Mouse (Mus musculus): ENCODE measurements around the gene Hist2h4. TPM values are rescaled to one million over a fixed set of nuclear protein-coding genes. Genes with fewer than 3 reads are reported as not detected.
"Not testable (repeated sequence)": the region's sequence is repeated elsewhere in the genome, so short reads cannot be mapped to it uniquely, and the experiment has no call there.

Gene Hist2h4
- polyA plus RNA-seq, 1 experiment from 2014 or later = 5.0 TPM

DNA sequence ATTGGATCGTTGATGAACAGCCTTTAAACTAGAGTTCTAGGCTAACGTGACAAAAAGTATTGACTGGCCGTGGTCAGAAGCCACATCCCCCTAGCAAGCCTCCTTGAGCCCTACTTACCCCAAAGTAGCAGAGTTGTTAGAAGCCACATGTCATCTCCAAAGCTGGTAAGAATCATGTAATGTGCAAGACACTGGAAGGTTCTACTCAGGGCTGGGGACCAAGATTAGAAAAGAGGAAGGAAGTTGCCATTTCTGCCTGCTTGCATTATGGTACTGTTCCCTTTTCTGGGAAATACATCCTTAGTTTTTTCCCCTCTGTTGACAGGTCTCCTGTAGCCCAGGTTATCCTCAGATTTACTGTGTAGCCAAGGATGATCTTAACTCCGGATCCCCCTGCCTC is 30.7 kb upstream of the Hist2h4 start, which contains the start of gene Fcgr1:
Fcgr1 (minus strand) TSS at position 183 of the 400 bp plus-strand sequence.
- 58% methylated on average over 4 of the region's 4 CpGs for WGBS
- peak within 1 kb of the TSS; percentile 10; the same call in 1 of the 2 replicates for H3K4me2 ChIP-seq
- no peaks in the 10 kb centered on the region for H3K4me1 ChIP-seq (replicated peaks; ENCODE audit: control insufficient read depth, insufficient read depth, low read length)
- no peaks in the 10 kb centered on the region for H3K9me3 ChIP-seq (ENCODE audit: control insufficient read depth, low read length)
- no peaks in the 10 kb centered on the region for H3K36me3 ChIP-seq (ENCODE audit: control insufficient read depth, insufficient read depth, low read length)
- ATAC-seq (replicated peaks; ENCODE audit: low FRiP score) (no peak), DNase-seq (ENCODE audit: low spot score) (no peak)
- H3K9ac ChIP-seq (ENCODE audit: low read depth, low read length) = no peak within 1 kb of the TSS
- H3K4me3 ChIP-seq (ENCODE audit: low read depth, low read length) = no peak within 1 kb of the TSS
- H3K27me3 ChIP-seq (replicated peaks; ENCODE audit: control insufficient read depth, insufficient read depth, low read length) = no peaks in the 10 kb centered on the region
- no peak within 1 kb of the TSS for H3K27ac ChIP-seq (ENCODE audit: low read depth, low read length)

DNA sequence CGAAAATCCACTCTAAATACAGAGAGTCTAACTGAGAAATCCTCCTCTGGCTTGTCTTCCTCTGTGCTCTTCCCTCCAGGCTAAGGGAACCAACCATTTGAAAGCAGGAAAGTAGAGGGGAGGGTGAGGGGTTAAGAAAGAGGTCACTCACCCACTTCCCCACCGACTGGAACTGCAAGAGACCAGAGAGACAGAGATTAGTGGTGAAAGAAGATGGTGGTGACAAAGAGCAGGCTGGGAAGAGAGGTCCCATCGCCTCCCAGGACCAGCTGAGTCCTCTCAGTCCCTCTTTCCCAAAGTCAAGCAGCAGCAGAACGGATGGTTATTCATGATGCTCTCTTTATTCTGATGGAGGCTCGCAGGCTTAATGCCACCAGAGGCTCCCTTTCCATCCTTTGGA is 30.3 kb upstream of the Hist2h4 start:
- H3K4me2 ChIP-seq = peak overlapping the region; percentile 10; the same call in 1 of the 2 replicates
- H3K36me3 ChIP-seq (ENCODE audit: control insufficient read depth, insufficient read depth, low read length) = no peaks in the 10 kb centered on the region
- no peak overlapping the region for H3K9ac ChIP-seq (ENCODE audit: low read depth, low read length)
- H3K27ac ChIP-seq (ENCODE audit: low read depth, low read length) = no peak overlapping the region
- no peaks in the 10 kb centered on the region for H3K9me3 ChIP-seq (ENCODE audit: control insufficient read depth, low read length)
- H3K27me3 ChIP-seq (replicated peaks; ENCODE audit: control insufficient read depth, insufficient read depth, low read length) = no peaks in the 10 kb centered on the region
- no peak for DNase-seq (ENCODE audit: low spot score)
- 35% methylated on average over 5 of the region's 5 CpGs for WGBS
- ATAC-seq (replicated peaks; ENCODE audit: low FRiP score) = no peak
- no peaks in the 10 kb centered on the region for H3K4me1 ChIP-seq (replicated peaks; ENCODE audit: control insufficient read depth, insufficient read depth, low read length)
- no peak overlapping the region for H3K4me3 ChIP-seq (ENCODE audit: low read depth, low read length)

DNA sequence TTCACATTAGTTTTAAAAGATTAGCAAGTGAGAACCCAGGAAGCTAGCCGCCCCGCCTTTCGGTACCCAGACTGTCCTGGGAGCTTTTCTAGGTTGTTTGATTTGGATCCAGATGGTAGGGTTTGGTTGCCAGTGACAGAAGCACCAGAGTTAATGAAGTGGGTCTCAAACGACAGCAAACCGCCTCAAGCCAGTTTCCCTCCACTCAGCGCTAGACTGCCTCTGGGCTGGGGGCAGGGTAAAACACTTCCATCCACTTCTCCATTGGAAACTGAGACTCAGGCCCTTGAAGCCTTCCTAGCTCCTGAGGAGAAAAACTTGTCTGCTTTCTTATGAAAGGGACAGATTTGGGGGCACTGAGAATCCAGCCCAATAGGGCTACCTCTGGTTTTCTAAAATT is 29.5 kb upstream of the Hist2h4 start:
- DNase-seq (ENCODE audit: low spot score) = no peak
- no peaks in the 10 kb centered on the region for H3K27me3 ChIP-seq (replicated peaks; ENCODE audit: control insufficient read depth, insufficient read depth, low read length)
- no peak for ATAC-seq (replicated peaks; ENCODE audit: low FRiP score)
- H3K9me3 ChIP-seq (ENCODE audit: control insufficient read depth, low read length) = no peaks in the 10 kb centered on the region
- 63% methylated on average over 6 of the region's 6 CpGs for WGBS
- no peak overlapping the region for H3K4me2 ChIP-seq
- no peak overlapping the region for H3K27ac ChIP-seq (ENCODE audit: low read depth, low read length)
- no peak overlapping the region for H3K4me3 ChIP-seq (ENCODE audit: low read depth, low read length)
- H3K9ac ChIP-seq (ENCODE audit: low read depth, low read length) = no peak overlapping the region
- no peaks in the 10 kb centered on the region for H3K4me1 ChIP-seq (replicated peaks; ENCODE audit: control insufficient read depth, insufficient read depth, low read length)
- H3K36me3 ChIP-seq (ENCODE audit: control insufficient read depth, insufficient read depth, low read length) = no peaks in the 10 kb centered on the region

DNA sequence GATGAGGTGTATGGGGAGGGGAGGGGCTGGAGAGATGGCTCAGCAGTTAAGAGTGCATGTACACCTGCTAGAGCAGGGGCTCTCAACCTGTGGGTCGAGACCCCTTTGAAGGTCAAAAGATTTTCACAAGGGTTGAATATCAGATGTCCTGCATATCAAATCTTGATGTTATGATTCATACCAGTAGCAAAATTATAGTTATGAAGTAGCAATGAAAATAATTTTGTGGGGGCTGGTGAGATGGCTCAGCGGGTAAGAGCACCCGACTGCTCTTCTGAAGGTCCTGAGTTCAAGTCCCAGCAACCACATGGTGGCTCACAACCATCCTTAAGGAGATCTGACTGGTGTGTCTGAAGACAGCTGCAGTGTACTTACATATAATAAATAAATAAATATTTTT is 27.6 kb upstream of the Hist2h4 start:
- not testable (repeated sequence) for DNase-seq (ENCODE audit: low spot score); H3K9me3 ChIP-seq (ENCODE audit: control insufficient read depth, low read length); H3K4me1 ChIP-seq (replicated peaks; ENCODE audit: control insufficient read depth, insufficient read depth, low read length); H3K27me3 ChIP-seq (replicated peaks; ENCODE audit: control insufficient read depth, insufficient read depth, low read length); H3K36me3 ChIP-seq (ENCODE audit: control insufficient read depth, insufficient read depth, low read length); H3K4me3 ChIP-seq (ENCODE audit: low read depth, low read length); ATAC-seq (replicated peaks; ENCODE audit: low FRiP score); H3K4me2 ChIP-seq; H3K9ac ChIP-seq (ENCODE audit: low read depth, low read length); H3K27ac ChIP-seq (ENCODE audit: low read depth, low read length)
- 81% methylated on average over 3 of the region's 3 CpGs for WGBS

DNA sequence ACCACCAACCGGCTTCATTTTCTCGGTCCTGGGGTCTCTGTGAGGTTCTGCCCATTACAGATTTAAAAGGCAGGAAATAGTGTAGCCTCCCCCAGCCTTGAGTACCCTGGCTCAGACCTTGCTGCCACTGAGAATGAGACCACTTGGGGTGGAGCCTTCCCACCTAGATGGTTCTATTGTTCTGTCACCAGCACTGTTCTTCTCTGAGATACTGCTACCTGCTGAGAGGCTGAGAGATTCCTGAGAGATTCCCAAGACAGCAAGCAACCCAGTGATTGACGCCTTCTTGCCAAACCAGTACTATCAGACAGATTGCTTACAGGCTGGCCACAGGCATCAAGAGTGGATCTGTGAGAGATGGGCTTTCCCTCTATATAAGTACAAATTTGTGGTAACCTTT is 26.1 kb upstream of the Hist2h4 start:
- no peaks in the 10 kb centered on the region for H3K27me3 ChIP-seq (replicated peaks; ENCODE audit: control insufficient read depth, insufficient read depth, low read length)
- H3K4me1 ChIP-seq (replicated peaks; ENCODE audit: control insufficient read depth, insufficient read depth, low read length) = peaks cover under 1% of the 10 kb centered on the region; the same call in 1 of the 2 replicates
- no peak for ATAC-seq (replicated peaks; ENCODE audit: low FRiP score)
- WGBS = 59% methylated on average over 3 of the region's 3 CpGs
- no peak overlapping the region for H3K4me2 ChIP-seq
- no peak overlapping the region for H3K27ac ChIP-seq (ENCODE audit: low read depth, low read length)
- no peaks in the 10 kb centered on the region for H3K36me3 ChIP-seq (ENCODE audit: control insufficient read depth, insufficient read depth, low read length)
- no peak overlapping the region for H3K4me3 ChIP-seq (ENCODE audit: low read depth, low read length)
- no peaks in the 10 kb centered on the region for H3K9me3 ChIP-seq (ENCODE audit: control insufficient read depth, low read length)
- H3K9ac ChIP-seq (ENCODE audit: low read depth, low read length) = no peak overlapping the region
- DNase-seq (ENCODE audit: low spot score) = no peak

DNA sequence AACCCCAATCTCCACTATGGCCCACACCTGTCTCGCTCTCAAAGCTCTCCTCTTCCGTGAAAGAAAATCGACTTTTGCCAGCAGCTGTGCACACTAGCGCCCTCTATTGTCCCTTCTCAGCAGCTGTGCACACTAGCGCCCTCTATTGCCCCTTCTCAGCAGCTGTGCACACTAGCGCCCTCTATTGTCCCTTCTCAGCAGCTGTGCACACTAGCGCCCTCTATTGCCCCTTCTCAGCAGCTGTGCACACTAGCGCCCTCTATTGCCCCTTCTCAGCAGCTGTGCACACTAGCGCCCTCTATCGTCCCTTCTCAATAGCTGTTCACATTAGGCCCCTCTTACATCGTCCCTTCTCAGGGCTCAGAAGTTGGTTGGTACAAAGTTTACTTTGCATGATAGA is 24.2 kb upstream of the Hist2h4 start:
- not testable (repeated sequence) for H3K27ac ChIP-seq (ENCODE audit: low read depth, low read length); H3K9me3 ChIP-seq (ENCODE audit: control insufficient read depth, low read length); H3K4me2 ChIP-seq; H3K27me3 ChIP-seq (replicated peaks; ENCODE audit: control insufficient read depth, insufficient read depth, low read length); H3K9ac ChIP-seq (ENCODE audit: low read depth, low read length); ATAC-seq (replicated peaks; ENCODE audit: low FRiP score); H3K36me3 ChIP-seq (ENCODE audit: control insufficient read depth, insufficient read depth, low read length); H3K4me1 ChIP-seq (replicated peaks; ENCODE audit: control insufficient read depth, insufficient read depth, low read length); DNase-seq (ENCODE audit: low spot score); H3K4me3 ChIP-seq (ENCODE audit: low read depth, low read length)
- WGBS = 87% methylated on average over 11 of the region's 11 CpGs

DNA sequence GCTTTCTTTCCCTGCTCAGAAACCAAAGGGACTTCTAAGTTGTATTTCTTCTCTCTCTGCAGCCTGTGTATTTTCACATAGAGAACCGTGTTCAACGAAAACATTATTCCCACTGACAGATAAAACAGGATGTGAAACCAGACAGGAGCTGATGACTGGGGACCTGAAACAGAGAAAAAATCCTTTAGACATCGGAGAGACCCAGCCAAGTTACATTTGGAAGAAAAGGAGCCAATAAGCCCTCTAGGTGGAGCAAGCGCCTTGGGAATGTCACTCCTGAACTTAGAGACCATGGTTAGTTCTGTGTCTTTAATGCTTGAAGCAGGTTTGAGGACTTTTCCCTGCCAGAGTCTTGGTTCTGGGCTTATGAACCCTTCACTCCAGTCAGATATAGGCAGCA is 21.3 kb upstream of the Hist2h4 start:
- Histone ChIP-seq H3K27me3 (replicated peaks; ENCODE audit: control insufficient read depth, insufficient read depth, low read length) (no peaks in the 10 kb centered on the region), H3K4me2 (peak overlapping the region; percentile 35)

DNA sequence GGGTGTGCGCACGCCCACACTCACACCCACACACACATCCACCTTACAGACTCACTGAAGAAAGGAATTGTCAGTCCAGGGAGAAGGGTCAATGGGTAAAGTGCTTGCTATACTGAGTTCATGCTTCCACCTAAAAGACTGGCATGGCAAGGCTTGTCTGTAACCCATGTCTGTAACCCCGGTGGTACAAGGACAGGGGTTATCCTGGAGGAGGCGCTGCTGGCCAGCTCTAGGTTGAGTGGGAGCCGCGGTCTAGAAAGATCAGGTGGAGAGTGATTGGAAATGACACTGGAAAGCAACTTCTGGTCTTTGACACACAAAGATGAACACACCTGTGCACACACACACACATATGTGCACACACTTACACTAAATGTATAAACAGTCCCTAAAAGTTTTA is 17.5 kb upstream of the Hist2h4 start:
- H3K4me2 ChIP-seq = no peak overlapping the region
- ATAC-seq (replicated peaks; ENCODE audit: low FRiP score) (no peak), DNase-seq (ENCODE audit: low spot score) (no peak)
- H3K27me3 ChIP-seq (replicated peaks; ENCODE audit: control insufficient read depth, insufficient read depth, low read length) = no peaks in the 10 kb centered on the region
- no peaks in the 10 kb centered on the region for H3K36me3 ChIP-seq (ENCODE audit: control insufficient read depth, insufficient read depth, low read length)
- no peak overlapping the region for H3K27ac ChIP-seq (ENCODE audit: low read depth, low read length)
- H3K9ac ChIP-seq (ENCODE audit: low read depth, low read length) = no peak overlapping the region
- H3K9me3 ChIP-seq (ENCODE audit: control insufficient read depth, low read length) = no peaks in the 10 kb centered on the region
- WGBS = 57% methylated on average over 6 of the region's 6 CpGs
- no peak overlapping the region for H3K4me3 ChIP-seq (ENCODE audit: low read depth, low read length)
- peaks cover 15% of the 10 kb centered on the region for H3K4me1 ChIP-seq (replicated peaks; ENCODE audit: control insufficient read depth, insufficient read depth, low read length)

More for the DNA sequence above, 21.3 kb upstream of the Hist2h4 start:
- H3K4me1 ChIP-seq (replicated peaks; ENCODE audit: control insufficient read depth, insufficient read depth, low read length) = peaks cover 6% of the 10 kb centered on the region
- H3K27ac ChIP-seq (ENCODE audit: low read depth, low read length) = no peak overlapping the region
- 19% methylated on average over 4 of the region's 4 CpGs for WGBS
- ATAC-seq (replicated peaks; ENCODE audit: low FRiP score) (no peak), DNase-seq (ENCODE audit: low spot score) (no peak)
- H3K9me3 ChIP-seq (ENCODE audit: control insufficient read depth, low read length) = no peaks in the 10 kb centered on the region
- no peaks in the 10 kb centered on the region for H3K36me3 ChIP-seq (ENCODE audit: control insufficient read depth, insufficient read depth, low read length)
- no peak overlapping the region for H3K4me3 ChIP-seq (ENCODE audit: low read depth, low read length)
- H3K9ac ChIP-seq (ENCODE audit: low read depth, low read length) = no peak overlapping the region

DNA sequence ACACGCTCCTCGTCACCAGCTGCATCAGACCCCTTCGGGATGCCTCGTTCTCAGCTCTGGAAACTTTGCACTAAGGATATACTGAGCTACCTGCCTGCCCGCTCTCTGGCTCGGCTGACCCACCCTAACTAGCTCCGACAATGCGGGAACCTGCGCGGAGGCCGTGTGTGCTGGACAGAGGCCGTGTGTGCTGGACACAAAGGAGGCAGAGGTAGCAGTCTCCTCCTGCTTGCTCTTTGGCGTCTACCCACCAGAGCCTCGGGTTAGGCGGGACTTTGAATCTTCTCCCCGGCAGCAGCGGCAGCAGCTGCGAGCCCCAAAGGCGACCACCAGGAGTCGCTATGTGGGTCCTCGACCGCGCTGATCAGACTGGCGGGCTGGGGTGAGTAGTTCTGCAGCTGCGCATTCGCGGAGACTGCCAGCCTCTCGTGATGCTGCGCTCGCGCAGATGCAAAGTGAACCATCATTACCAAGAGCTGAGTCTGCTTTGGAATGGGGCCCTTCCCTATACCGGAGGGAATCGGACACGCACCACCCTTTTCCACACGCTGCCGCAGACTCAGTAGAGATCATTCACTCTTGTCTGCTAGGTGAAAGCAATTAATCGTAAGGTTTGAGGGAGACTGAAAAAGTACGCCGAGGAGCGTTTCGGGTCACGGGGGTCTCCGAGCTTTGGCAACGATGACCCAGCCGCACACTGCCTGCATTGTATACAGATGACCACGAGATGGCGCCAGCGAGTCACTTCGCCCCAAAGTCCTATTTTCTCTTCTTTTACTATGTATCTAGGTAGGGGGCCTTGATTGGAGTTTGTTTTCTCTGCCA is 14.9 kb upstream of the Hist2h4 start:
- WGBS = under 1% methylated on average over 49 of the region's 49 CpGs

More for the DNA sequence above, 14.9 kb upstream of the Hist2h4 start:
- Histone ChIP-seq H3K9ac (ENCODE audit: low read depth, low read length) (peak overlapping the region; percentile 72), H3K27ac (ENCODE audit: low read depth, low read length) (peak overlapping the region; percentile 74), H3K27me3 (replicated peaks; ENCODE audit: control insufficient read depth, insufficient read depth, low read length) (no peaks in the 10 kb centered on the region), H3K9me3 (ENCODE audit: control insufficient read depth, low read length) (no peaks in the 10 kb centered on the region), H3K4me2 (peak overlapping the region; percentile 94), H3K4me1 (replicated peaks; ENCODE audit: control insufficient read depth, insufficient read depth, low read length) (peaks cover 9% of the 10 kb centered on the region), H3K36me3 (ENCODE audit: control insufficient read depth, insufficient read depth, low read length) (no peaks in the 10 kb centered on the region), H3K4me3 (ENCODE audit: low read depth, low read length) (peak overlapping the region; percentile 58)
- DNase-seq (ENCODE audit: low spot score) (peak; percentile 92), ATAC-seq (replicated peaks; ENCODE audit: low FRiP score) (peak; percentile 91)
